Mouse (Mus musculus) limb, embryonic 12.5 days (tissue): ENCODE measurements around the gene Dlx4. TPM values are rescaled to one million over a fixed set of nuclear protein-coding genes. Genes with fewer than 3 reads are reported as not detected.

Source experiments
- ATAC-seq: fragments of 200-750 bp; cut with Nextera tagmentation; 2 replicates; pipeline ENCODE4 v1.8.0; 2017; ENCODE audit warnings: low read depth, moderate TSS enrichment; ENCODE audit not compliant: insufficient number of reproducible peaks, insufficient read depth, low FRiP score, low TSS enrichment
- H3K27ac ChIP-seq: fragments of 300-500 bp; sonication (generic); 2 replicates; pipeline ENCODE4 v1.5.1; 2016; ENCODE audit warnings: mild to moderate bottlenecking, moderate library complexity
- H3K27me3 ChIP-seq: fragments of 300-500 bp; sonication (generic); 2 replicates; pipeline ENCODE4 v1.6.1; 2016; ENCODE audit warnings: mild to moderate bottlenecking, moderate library complexity
- H3K36me3 ChIP-seq: fragments of 300-500 bp; sonication (generic); 2 replicates; pipeline ENCODE4 v1.6.1; 2016; ENCODE audit warnings: mild to moderate bottlenecking, moderate library complexity
- H3K4me1 ChIP-seq: fragments of 300-500 bp; sonication (generic); replicated peaks from 2 replicates; pipeline ENCODE4 v1.6.1; 2016
- H3K4me2 ChIP-seq: fragments of 300-500 bp; sonication (generic); 2 replicates; pipeline ENCODE4 v1.6.1; 2016; ENCODE audit warnings: mild to moderate bottlenecking, moderate library complexity
- H3K4me3 ChIP-seq: fragments of 300-500 bp; sonication (generic); replicated peaks from 2 replicates; pipeline ENCODE4 v1.5.1; 2016; ENCODE audit warnings: mild to moderate bottlenecking
- H3K9ac ChIP-seq: fragments of 300-500 bp; sonication (generic); replicated peaks from 2 replicates; pipeline ENCODE4 v1.6.1; 2016; ENCODE audit warnings: mild to moderate bottlenecking, moderate library complexity
- H3K9me3 ChIP-seq: fragments of 300-500 bp; sonication (generic); 2 replicates; pipeline ENCODE4 v1.6.1; 2016; ENCODE audit warnings: mild to moderate bottlenecking, moderate library complexity
- WGBS: fragments of 180-500 bp; shearing (Covaris S2); methylation state at CpG from one replicate; pipeline ENCODE4 v1.1.7; 2016; 5-methylcytosine and 5-hydroxymethylcytosine counted together
- polyA plus RNA-seq: library from polyadenylated mRNA; unstranded; fragments of >200 nt; fragmentation: Nextera tagmentation; extraction: Ambion mirVana; gene quantifications from 2 replicates; pipeline ENCODE4 v1.2.1, GENCODE M21; 2016

Gene Dlx4
- polyA plus RNA-seq, 1 experiment from 2014 or later, result 1.9 TPM

DNA sequence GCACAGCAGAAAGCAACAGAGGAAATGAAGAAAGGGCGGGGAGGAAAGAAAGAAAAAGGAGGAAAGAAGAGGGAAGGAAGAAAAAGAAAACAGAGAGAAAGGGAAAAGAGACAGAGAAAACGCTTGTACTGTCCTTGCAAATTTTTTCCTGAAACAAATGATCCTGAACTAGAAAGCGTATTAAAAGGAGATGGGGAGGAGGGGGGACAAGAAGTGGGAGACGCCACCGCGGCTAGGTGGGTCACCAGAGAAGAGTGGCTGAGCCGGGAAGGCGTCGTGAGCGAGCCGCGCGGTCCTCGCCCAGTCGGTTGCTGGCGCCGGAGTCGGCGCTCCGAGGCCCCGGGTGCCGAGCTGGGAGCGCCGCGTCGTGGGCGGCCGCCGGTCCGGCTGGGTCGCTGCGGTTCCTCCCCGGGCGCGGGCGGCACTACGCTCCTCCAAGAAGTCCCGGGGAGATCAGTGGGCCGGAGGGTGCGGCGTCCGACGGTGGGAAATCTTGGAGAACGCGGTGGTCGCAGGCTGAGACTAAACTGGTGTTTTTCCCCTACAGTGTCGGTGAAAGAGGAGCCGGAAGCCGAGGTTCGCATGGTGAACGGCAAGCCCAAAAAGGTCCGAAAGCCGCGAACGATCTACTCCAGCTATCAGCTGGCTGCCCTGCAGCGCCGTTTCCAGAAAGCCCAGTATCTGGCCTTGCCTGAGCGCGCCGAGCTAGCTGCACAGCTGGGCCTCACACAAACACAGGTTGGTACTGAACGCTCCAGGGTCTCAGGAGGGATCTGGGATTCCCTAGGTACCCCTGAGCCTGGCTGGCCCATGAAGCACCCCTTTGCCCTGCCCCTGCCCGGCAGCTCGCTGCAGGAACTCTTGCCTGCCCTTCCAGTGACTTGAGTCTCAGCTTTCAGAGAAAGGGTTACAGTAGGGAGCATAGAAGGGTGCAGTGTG, 24.6 kb downstream of the Dlx4 start:
- ATAC-seq, result no peak
- no peaks in the 10 kb centered on the region for H3K36me3 ChIP-seq
- peak overlapping the region; percentile 82 for H3K4me2 ChIP-seq
- peaks cover 92% of the 10 kb centered on the region for H3K27me3 ChIP-seq
- peak overlapping the region; percentile 55 for H3K9ac ChIP-seq
- WGBS, result under 1% methylated on average over 63 of the region's 63 CpGs
- H3K9me3 ChIP-seq, result no peaks in the 10 kb centered on the region
- H3K4me3 ChIP-seq, result peak overlapping the region; percentile 48
- no peak overlapping the region for H3K27ac ChIP-seq
- H3K4me1 ChIP-seq, result peaks cover 37% of the 10 kb centered on the region

DNA sequence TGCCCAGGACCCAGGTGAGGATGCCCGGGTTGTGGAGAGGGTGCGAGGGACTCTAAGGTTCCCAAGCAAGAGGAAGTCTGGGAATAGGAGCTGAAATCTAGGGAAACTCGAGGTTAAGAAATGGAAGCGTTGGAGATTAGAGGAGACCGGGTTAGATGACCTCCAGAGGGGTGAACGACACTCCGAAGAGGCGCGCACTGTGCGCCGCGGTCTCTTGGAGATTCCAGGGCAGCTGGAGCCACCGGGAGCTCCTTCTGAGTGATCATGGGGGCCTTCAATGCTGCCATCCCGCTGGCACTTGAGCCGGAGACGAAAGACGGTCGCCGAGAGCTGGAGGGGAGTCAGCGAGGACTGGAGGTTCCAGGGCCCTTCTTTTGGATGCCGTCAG, 25.4 kb downstream of the Dlx4 start:
- peak overlapping the region; percentile 50 for H3K9ac ChIP-seq
- H3K36me3 ChIP-seq, result no peaks in the 10 kb centered on the region
- H3K27me3 ChIP-seq, result peaks cover 84% of the 10 kb centered on the region
- no peaks in the 10 kb centered on the region for H3K9me3 ChIP-seq
- H3K4me2 ChIP-seq, result peak overlapping the region; percentile 82
- ATAC-seq, result no peak
- H3K4me1 ChIP-seq, result peaks cover 29% of the 10 kb centered on the region
- no peak overlapping the region for H3K27ac ChIP-seq
- WGBS, result under 1% methylated on average over 21 of the region's 21 CpGs
- peak overlapping the region; percentile 48 for H3K4me3 ChIP-seq

DNA sequence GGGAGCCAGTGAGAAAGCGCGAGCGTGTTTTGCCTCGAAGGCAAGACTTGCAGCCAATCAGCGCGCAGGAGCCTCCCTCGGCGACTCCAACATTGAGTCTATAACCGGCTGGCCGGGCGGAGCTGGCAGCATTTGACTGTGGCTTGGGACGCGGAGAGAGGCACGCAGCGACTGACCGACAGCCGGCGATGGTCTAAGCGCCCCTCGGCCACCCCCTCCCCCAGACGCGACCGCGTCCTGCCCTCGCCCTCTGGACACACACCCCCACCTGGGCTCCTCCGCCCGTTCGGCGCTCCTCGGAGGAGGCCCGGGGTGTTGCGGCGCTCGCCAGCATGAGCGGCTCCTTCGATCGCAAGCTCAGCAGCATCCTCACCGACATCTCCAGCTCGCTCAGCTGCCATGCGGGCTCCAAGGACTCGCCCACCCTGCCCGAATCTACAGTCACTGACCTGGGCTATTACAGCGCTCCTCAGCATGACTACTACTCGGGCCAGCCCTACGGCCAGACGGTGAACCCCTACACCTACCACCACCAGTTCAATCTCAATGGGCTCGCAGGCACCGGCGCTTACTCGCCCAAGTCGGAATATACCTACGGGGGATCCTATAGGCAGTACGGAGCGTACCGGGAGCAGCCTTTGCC, 26.0 kb downstream of the Dlx4 start, which contains the start of gene Dlx3:
Gene Dlx3 (plus strand): TSS at position 130 of the 643 bp plus-strand sequence.
- peaks cover 84% of the 10 kb centered on the region for H3K27me3 ChIP-seq
- peak within 1 kb of the TSS; percentile 50 for H3K9ac ChIP-seq
- H3K4me3 ChIP-seq, result peak within 1 kb of the TSS; percentile 48
- 2% methylated on average over 54 of the region's 55 CpGs for WGBS
- no peaks in the 10 kb centered on the region for H3K9me3 ChIP-seq
- 0 out of 2 replicates have a peak, but pooled peaks have one; percentile 10 for ATAC-seq
- peak within 1 kb of the TSS; percentile 82 for H3K4me2 ChIP-seq
- no peaks in the 10 kb centered on the region for H3K36me3 ChIP-seq
- H3K27ac ChIP-seq, result no peak within 1 kb of the TSS
- H3K4me1 ChIP-seq, result peaks cover 24% of the 10 kb centered on the region

DNA sequence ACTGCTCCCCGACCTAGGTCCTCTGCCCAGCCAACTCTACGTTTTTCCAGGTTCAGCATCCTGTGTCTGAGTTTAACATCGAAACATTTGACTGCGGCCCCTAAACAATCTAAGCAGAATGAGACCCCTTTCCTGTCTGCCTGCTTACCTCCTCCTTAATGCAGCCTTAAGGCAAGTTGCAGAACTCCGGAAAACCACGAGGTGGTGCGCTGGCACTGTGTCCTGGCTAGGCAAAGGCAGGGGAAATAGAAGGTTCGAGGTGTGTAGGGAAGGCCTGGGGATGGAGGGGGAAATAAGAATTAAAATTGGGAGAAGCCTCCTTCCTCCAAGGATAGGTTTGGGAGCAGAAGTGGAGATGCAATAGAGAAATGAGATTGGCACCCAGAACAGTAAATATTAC, 27.6 kb downstream of the Dlx4 start:
- Histone ChIP-seq H3K27me3 (peaks cover 73% of the 10 kb centered on the region), H3K36me3 (no peaks in the 10 kb centered on the region), H3K9ac (no peak overlapping the region), H3K9me3 (no peaks in the 10 kb centered on the region), H3K4me3 (no peak overlapping the region; the same call in 1 of the 2 replicates), H3K4me2 (peak overlapping the region; percentile 31), H3K4me1 (peaks cover 24% of the 10 kb centered on the region), H3K27ac (no peak overlapping the region)
- 2% methylated on average over 8 of the region's 8 CpGs for WGBS
- peak; percentile 50; the same call in 1 of the 2 replicates for ATAC-seq

DNA sequence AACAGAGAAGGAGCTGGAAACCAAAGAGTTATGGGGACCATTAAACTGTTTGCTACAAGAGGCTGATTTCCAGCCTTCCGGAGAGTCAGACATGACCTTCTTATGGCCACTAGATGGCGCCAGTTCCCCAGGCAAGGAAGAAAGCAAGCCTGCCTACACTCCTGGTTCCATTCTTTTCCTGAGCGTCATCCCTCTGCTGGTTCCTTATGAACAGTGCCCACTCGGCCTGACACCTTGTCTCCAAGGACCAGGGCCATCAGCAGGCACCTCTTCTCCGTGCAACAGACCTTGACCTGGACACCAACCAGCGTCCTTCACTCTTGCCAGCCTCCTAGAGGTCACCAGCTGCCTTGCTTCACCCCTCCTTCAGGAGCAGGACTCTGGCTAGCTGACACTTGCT, 29.0 kb downstream of the Dlx4 start:
- peak; percentile 29; the same call in 1 of the 2 replicates for ATAC-seq
- H3K27me3 ChIP-seq, result peaks cover 60% of the 10 kb centered on the region
- H3K9ac ChIP-seq, result no peak overlapping the region

DNA sequence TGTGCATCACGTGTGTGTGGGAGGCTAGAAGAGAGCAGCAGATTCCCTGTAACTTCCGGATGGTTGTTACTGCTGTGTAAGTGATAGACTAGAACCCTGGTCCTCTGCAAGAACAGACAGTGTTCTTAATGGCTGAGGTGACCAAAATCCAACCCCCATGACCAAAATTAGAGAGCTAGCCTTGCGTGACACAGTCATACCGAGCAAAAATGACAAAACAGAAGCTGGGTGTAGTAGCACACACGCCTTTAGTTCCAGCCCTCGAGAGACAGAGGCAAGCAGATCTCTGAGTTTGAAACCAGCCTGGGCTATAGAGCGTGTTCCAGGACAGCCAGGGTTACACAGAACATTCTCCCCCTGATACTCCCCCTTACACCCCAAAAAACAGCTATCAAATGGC, 36.0 kb downstream of the Dlx4 start:
- no peak for ATAC-seq
- Histone ChIP-seq H3K27ac (no peak overlapping the region), H3K4me2 (no peak overlapping the region), H3K4me3 (no peak overlapping the region), H3K36me3 (no peaks in the 10 kb centered on the region), H3K9ac (no peak overlapping the region), H3K9me3 (no peaks in the 10 kb centered on the region), H3K4me1 (peaks cover 10% of the 10 kb centered on the region), H3K27me3 (peaks cover 27% of the 10 kb centered on the region)
- 89% methylated on average over 7 of the region's 7 CpGs for WGBS

More for the DNA sequence above, 29.0 kb downstream of the Dlx4 start:
- H3K4me3 ChIP-seq, result no peak overlapping the region
- no peaks in the 10 kb centered on the region for H3K36me3 ChIP-seq
- H3K27ac ChIP-seq, result no peak overlapping the region
- H3K4me2 ChIP-seq, result no peak overlapping the region
- peaks cover 24% of the 10 kb centered on the region for H3K4me1 ChIP-seq
- 2% methylated on average over 6 of the region's 6 CpGs for WGBS
- no peaks in the 10 kb centered on the region for H3K9me3 ChIP-seq

DNA sequence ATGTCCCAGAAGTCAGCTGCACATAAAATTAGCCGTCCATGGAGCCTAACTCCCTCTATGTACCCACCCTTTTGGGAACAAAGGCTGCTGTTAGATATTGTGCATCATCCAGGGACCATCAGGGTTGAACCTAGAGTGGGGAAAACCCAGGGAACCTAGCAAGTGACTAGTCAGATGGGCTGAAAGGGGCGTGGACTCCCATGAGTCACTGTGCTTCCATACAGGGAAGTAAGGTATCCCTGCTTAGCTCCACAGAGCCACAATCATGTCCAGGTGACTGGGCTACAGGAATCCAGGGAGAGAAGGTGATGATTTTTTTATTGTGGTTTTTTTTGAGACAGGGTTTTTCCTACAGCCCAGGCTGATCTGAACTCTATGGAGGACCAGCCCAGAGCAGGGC, 37.1 kb downstream of the Dlx4 start:
- Histone ChIP-seq H3K9me3 (no peaks in the 10 kb centered on the region), H3K4me3 (no peak overlapping the region), H3K9ac (no peak overlapping the region), H3K36me3 (no peaks in the 10 kb centered on the region), H3K27ac (no peak overlapping the region), H3K27me3 (peaks cover 34% of the 10 kb centered on the region), H3K4me2 (no peak overlapping the region), H3K4me1 (peaks cover 14% of the 10 kb centered on the region)
- WGBS, result 76% methylated on average over 2 of the region's 2 CpGs
- no peak for ATAC-seq

DNA sequence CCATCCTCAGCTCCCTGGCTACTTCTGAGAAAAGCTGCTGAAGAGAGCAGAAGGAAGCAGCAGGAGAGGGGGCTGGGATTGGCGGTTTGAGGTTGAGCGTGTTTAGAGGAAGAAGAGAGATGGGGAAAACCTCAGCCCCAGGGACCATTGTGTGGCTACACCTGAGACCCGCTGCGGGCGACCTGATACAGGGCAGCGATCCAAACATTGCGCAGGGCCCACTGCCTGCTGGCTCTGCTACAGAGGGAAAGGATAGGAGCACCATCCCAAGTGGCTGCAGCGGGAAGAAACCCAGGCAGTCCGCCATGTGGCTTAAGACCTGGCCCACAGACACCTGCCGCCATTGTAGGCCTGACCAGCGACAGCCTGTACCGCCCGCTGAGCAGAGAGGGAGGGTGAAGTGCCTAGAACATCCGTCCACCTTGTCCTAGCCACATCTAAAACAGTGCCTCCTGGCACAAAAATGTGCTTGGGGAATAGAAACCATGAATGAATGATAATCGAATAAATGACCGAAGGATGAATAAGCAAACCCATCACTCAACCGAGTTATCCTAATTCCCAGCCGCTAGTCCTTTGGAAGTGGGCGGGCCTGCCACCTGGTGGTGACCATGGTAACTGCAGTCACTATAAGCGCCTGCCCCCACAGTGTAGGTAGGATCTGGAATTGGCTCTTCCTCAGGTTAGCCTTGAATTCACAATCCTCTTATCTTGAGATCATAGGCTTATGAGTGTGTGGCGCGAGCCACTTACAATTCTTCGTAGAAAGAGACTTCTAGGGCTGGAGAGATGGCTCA, 39.4 kb downstream of the Dlx4 start:
- 34% methylated on average over 23 of the region's 23 CpGs for WGBS

DNA sequence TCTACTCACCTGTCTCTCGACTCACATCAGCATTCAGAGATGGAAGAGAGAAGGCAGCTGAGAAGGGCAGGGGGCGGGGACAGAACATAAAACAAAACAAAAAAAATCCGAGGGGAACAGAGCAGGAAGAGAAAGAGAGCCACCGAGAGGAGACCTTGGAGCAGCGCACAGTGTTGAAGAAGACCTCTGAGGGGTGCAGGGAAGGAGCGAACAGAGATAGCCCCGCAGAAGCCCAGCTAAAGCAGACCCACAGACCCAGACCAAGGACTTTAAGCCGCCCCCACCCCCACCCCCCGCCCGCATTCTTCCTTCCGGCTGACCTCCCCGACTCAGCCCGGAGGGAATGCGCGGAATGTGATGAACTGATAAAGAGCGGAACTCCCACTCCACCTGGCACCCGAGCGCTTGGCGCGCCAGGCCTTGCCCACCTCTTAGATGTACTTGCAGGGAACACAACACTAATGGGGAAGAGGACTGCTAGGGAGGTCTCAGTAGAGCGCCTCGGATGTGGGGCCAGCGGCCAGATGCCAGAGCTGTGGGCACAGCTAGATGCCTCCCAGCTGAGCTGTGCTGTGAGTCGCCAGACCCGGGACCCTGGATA, 40.7 kb downstream of the Dlx4 start:
- H3K9ac ChIP-seq, result no peak overlapping the region; the same call in 1 of the 2 replicates

More for the DNA sequence above, 39.4 kb downstream of the Dlx4 start:
- peaks cover 16% of the 10 kb centered on the region for H3K4me1 ChIP-seq
- H3K9ac ChIP-seq, result no peak overlapping the region
- no peak overlapping the region for H3K27ac ChIP-seq
- H3K4me2 ChIP-seq, result 0 out of 2 replicates have a peak overlapping the region, but pooled peaks have one; percentile 5
- H3K4me3 ChIP-seq, result no peak overlapping the region
- H3K27me3 ChIP-seq, result peaks cover 33% of the 10 kb centered on the region
- H3K36me3 ChIP-seq, result no peaks in the 10 kb centered on the region
- 0 out of 2 replicates have a peak, but pooled peaks have one; percentile 32 for ATAC-seq
- 0 out of 2 replicates have a peak, but pooled peaks cover 3% of the 10 kb centered on the region for H3K9me3 ChIP-seq

DNA sequence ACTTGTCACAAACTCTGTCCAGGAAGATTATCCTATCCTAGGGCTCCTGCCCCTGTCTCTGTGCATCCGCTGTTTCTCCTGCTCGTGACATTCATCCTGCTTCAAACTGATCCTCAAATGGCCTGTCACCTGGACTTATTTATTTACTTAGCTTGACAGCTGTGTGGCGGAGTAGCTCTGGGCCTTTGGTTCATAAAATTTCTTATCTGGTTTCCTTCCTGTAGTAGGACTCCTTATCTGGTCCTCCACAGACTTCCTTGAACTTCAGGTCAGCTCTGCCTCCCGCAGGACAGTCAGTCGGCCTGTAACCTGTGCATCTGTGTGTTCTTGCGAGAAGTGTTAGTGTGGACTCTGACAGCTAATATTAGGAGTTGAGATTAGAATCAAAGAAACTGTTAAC, 41.8 kb downstream of the Dlx4 start:
- H3K27me3 ChIP-seq, result peaks cover 38% of the 10 kb centered on the region

More for the DNA sequence above, 40.7 kb downstream of the Dlx4 start:
- H3K4me2 ChIP-seq, result peak overlapping the region; percentile 44
- no peak for ATAC-seq
- 3% methylated on average over 25 of the region's 25 CpGs for WGBS
- H3K9me3 ChIP-seq, result 0 out of 2 replicates have a peak, but pooled peaks cover 3% of the 10 kb centered on the region
- no peak overlapping the region for H3K27ac ChIP-seq
- H3K4me1 ChIP-seq, result peaks cover 28% of the 10 kb centered on the region
- peak overlapping the region; percentile 14; the same call in 1 of the 2 replicates for H3K4me3 ChIP-seq
- peaks cover 33% of the 10 kb centered on the region for H3K27me3 ChIP-seq
- no peaks in the 10 kb centered on the region for H3K36me3 ChIP-seq

More for the DNA sequence above, 41.8 kb downstream of the Dlx4 start:
- Histone ChIP-seq H3K4me1 (peaks cover 32% of the 10 kb centered on the region), H3K4me3 (no peak overlapping the region), H3K36me3 (no peaks in the 10 kb centered on the region), H3K27ac (no peak overlapping the region), H3K9me3 (0 out of 2 replicates have a peak, but pooled peaks cover 3% of the 10 kb centered on the region), H3K4me2 (no peak overlapping the region), H3K9ac (no peak overlapping the region)
- 51% methylated on average over 6 of the region's 6 CpGs for WGBS
- no peak for ATAC-seq
